Mouse (Mus musculus) Muller cell, postnatal 12 days (primary cell): ENCODE measurements at regions not wholly inside any gene's neighbourhood (a gene's known extent, or its start where the extent isn't known, plus 50 kb on each side); places are given as distances from the start of the nearest gene placed in this dataset.

Experiments used
- DNase-seq: peaks from one replicate; pipeline ENCODE4 v3.0.0-alpha.2; 2015; ENCODE audit errors: inconsistent ontology term

GRCm38 (mm10) chr13:84878178-84878849, 310.9 kb upstream of the Ccnh start:
- no peak for DNase-seq

DNA sequence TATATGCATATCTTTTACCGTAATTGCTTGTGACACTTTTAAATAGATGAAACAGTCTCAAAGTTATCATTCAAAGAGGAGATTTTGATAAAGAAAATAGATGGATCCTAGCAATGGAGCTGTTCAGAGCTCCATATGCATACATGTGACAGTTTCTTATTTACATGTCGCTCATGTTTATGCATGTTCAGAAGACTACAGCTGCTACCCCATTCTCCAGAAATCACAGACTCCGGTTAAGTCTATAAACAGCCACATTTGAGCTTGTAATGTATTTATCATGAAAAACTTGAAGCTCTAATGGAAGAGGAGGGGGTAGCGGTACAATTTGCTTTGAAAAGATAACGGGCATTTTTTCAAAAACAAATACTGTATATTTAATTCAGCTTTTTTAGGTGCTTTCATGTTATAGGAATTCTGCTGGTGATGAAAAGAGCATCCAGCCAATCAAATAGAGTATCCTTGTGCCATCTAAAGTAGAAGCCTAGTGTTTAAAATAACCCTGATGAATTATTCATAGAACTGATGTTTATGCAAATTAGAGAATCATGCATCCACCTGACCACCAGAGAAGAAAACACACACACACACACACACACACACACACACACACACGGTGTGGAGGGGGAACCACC, 283.7 kb upstream of the Ccnh start:
- DNase-seq, result no peak

DNA sequence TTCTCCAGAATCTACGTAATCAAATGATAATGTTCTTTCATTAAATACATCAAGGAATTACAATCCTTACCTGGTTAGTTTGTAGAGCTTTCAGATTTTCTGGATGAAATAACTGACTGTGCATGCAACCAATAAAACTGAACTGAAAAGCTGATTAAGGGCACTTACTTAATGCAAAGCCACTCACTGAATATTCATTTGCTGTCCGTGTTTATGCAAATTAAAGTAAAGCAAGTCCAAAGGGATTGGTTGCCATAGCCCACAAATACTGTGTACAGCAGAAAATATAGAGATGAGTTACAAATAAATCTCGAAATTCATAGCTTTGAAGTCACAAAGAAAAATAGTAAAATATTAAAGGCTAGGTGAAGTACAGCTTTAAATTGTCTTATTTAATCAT, 283.2 kb upstream of the Ccnh start:
- DNase-seq, result no peak

DNA sequence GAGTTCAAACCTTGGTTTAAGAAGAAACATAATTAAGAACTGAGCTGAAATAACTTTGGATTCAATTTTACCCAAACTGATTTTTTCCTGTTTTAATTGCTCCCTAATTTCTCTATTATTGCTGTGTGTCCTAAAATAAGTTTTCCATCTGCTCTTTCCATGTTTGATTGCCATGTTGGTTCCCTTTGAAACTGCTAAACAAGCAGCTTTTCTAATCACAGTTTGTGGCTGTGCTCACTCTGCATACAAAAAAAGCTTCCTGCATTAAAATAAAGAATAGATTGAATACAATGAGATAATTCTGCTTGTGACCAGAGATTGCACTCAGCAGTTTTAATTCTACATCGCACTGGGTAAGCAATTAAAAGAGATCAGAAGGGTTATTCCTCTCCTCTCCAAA, 257.9 kb upstream of the Ccnh start:
- DNase-seq, result no peak

GRCm38 (mm10) chr13:84935610-84936009, 253.6 kb upstream of the Ccnh start:
- no peak for DNase-seq

DNA sequence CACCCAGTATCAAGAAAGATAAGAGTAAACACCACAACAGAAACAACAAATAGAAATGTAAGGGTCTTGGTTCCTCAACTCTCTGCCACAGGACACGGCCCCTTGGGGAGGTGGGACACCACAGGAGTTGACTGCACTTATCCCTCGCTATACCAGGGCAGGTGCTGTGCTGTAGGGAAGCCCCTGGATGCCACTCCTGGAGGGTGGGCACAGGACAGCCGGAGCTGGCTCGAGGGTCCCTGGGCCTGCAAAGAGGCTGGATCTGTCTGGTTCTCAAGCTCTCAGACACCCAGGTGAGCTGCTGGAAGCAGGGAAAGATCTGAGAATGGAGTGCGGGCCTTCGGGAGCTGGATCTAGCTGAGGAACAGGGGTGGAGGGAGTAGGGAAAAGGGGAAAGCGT, 249.5 kb upstream of the Ccnh start:
- no peak for DNase-seq

- DNase-seq, result no peak
These were observed 248.3 kb upstream of the Ccnh start for GRCm38 (mm10) chr13:84940936-84941335.

GRCm38 (mm10) chr13:84950873-84951272, 238.3 kb upstream of the Ccnh start:
- peak; percentile 24 for DNase-seq

DNA sequence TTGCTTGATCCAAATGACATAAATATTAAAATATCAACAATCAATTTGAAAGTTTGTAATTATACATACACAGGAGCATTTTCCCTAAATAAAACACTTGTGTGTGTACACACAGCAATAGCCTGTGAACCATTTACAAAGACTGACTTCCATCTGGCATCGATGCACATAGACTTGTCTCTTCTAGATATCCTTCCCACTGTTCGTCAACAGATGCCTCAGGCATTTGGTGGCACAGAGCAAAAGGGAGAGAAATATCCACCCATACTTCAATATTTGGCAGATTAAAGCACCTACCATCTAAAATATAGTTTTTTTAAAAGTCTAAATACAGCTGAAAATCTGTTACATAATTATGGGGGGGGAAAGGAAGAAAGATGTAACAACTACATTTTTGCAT, 236.0 kb upstream of the Ccnh start:
- no peak for DNase-seq

- DNase-seq, result no peak
These were observed 235.4 kb upstream of the Ccnh start for GRCm38 (mm10) chr13:84953760-84954159.

DNA sequence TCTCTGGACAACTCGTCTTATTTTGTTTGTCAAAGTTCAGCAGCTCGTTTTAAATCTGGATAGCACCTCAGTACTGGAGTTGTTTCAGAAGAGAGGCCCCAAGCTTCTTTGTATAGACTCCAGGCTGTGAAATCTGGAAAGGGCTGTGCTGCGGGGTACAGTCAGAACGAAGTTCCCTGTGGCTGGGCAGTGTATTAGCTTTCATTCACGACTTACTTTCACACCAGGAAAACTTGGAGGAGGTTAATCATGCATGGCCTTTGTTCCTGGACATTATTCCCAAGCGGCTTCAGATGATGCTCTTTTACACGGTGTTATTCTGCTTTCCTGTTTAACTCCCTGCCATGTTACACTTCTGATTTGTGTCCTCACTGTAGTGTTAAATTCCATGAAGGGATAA, 220.3 kb upstream of the Ccnh start:
- DNase-seq, result no peak
